Comparison of ENCODE assay signal across 34 mouse cellular contexts in the genomic region with DNA sequence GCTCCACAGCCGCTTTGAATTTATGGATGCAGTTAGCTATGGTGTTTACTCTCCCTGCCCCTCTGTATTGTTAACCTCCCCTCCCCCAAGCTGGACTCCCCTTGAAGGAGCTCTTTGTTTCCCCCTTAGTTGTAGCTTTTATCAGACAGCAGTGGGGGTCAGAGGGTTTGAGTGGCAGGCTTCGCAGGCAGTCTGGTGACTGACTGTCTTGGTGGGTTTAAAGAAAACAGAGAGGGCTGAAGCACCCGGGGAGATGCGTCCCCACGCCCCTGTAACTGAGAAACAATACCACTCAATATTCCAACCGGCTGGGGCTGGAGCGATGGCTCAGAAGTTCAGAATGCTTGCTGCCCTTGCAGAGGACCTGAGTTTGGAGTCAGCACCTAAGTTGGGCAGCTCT. TPM values are rescaled to one million over a fixed set of nuclear protein-coding genes. Genes with fewer than 3 reads are reported as not detected.
A peak's percentile ranks its signal among the peaks of the same experiment; 100 is the strongest.
DNase-seq lines count a peak whose midpoint lies in the region; ATAC-seq and TF ChIP-seq lines count a peak whose summit lies in the region.
"Had no signal": no experiment of that assay in that cellular context is flagged by ENCODE, and none has a peak within 500 bp of the region (broad histone marks: within the 10 kb centered on the region; RNA-seq: fewer than 3 reads in every experiment).

No protein-coding gene starts in this region.

- WGBS in hindbrain, embryonic 11.5 days = 23% methylated on average over 7 of the region's 7 CpGs
- 13% methylated on average over 7 of the region's 7 CpGs for WGBS in hindbrain, postnatal 0 days
- 33% methylated on average over 7 of the region's 7 CpGs for WGBS in midbrain, embryonic 11.5 days
- 18% methylated on average over 7 of the region's 7 CpGs for WGBS in midbrain, embryonic 16.5 days
- WGBS in intestine, embryonic 16.5 days = 49% methylated on average over 7 of the region's 7 CpGs

- no peak overlapping the region for H3K9ac ChIP-seq in hindbrain, embryonic 11.5 days (ENCODE audit: low read depth, low read length)
- H3K9ac ChIP-seq in hindbrain, postnatal 0 days (replicated peaks; ENCODE audit: low read length) = no peak overlapping the region
- no peak overlapping the region for H3K9ac ChIP-seq in midbrain, embryonic 11.5 days (ENCODE audit: low read length)
- no peak overlapping the region for H3K9ac ChIP-seq in midbrain, embryonic 16.5 days (ENCODE audit: low read depth, low read length)
- H3K9ac ChIP-seq in intestine, embryonic 16.5 days (ENCODE audit: low read depth, low read length) = no peak overlapping the region
- H3K9ac ChIP-seq: embryonic facial prominence, embryonic 13.5 days; neural tube, embryonic 13.5 days had no signal

- no peak overlapping the region for H3K4me3 ChIP-seq in hindbrain, embryonic 11.5 days (ENCODE audit: low read depth, low read length)
- no peak overlapping the region for H3K4me3 ChIP-seq in hindbrain, postnatal 0 days (ENCODE audit: low read length)
- H3K4me3 ChIP-seq in midbrain, embryonic 11.5 days (ENCODE audit: low read depth, low read length) = no peak overlapping the region
- no peak overlapping the region for H3K4me3 ChIP-seq in midbrain, embryonic 16.5 days (ENCODE audit: low read depth, low read length)
- no peak overlapping the region for H3K4me3 ChIP-seq in intestine, embryonic 16.5 days (ENCODE audit: low read length)
- H3K4me3 ChIP-seq: embryonic facial prominence, embryonic 13.5 days; erythroblast, embryonic 14.5 days; myocyte; neural tube, embryonic 13.5 days had no signal

- peak; percentile 41; the same call in 1 of the 2 replicates for ATAC-seq in hindbrain, embryonic 11.5 days (ENCODE audit: low FRiP score)
- ATAC-seq in hindbrain, postnatal 0 days = no peak
- 0 out of 2 replicates have a peak, but pooled peaks have one; percentile 37 for ATAC-seq in midbrain, embryonic 11.5 days (ENCODE audit: low FRiP score)
- ATAC-seq in midbrain, embryonic 16.5 days = no peak
- ATAC-seq in intestine, embryonic 16.5 days = peak; percentile 5; the same call in 1 of the 2 replicates
- ATAC-seq: forebrain, embryonic 14.5 days had no signal

- H3K4me1 ChIP-seq in hindbrain, embryonic 11.5 days (replicated peaks; ENCODE audit: control insufficient read depth, insufficient read depth, low read length) = peaks cover 9% of the 10 kb centered on the region
- peaks cover 3% of the 10 kb centered on the region; the same call in 1 of the 2 replicates for H3K4me1 ChIP-seq in hindbrain, postnatal 0 days (ENCODE audit: insufficient read depth, low read length)
- H3K4me1 ChIP-seq in midbrain, embryonic 11.5 days (ENCODE audit: control insufficient read depth, insufficient read depth, low read length) = peaks cover 28% of the 10 kb centered on the region
- peaks cover 13% of the 10 kb centered on the region; the same call in 1 of the 2 replicates for H3K4me1 ChIP-seq in midbrain, embryonic 16.5 days (ENCODE audit: control insufficient read depth, insufficient read depth, low read length)
- H3K4me1 ChIP-seq in intestine, embryonic 16.5 days (ENCODE audit: control insufficient read depth, insufficient read depth, low read length) = peaks cover 12% of the 10 kb centered on the region; the same call in 1 of the 2 replicates
- H3K4me1 ChIP-seq: embryonic facial prominence, embryonic 13.5 days had no signal

- DNase-seq in hindbrain, embryonic 11.5 days (ENCODE audit: low spot score) = peak; percentile 39
- no peak for DNase-seq in hindbrain, postnatal 0 days (ENCODE audit: low spot score)
- DNase-seq in midbrain, embryonic 11.5 days (ENCODE audit: low spot score, missing footprints) = peak; percentile 81
- peak; percentile 96 for DNase-seq in R1 (ENCODE audit: low read depth, low spot score)
- DNase-seq in layer of hippocampus, adult 9-11 months = no peak
- DNase-seq in adrenal gland, adult 2 months = no peak
- DNase-seq: adrenal gland, adult 8-10 months; B cell, adult 2 months; cerebellum, adult 8-10 months; cerebellum, postnatal 36 days; kidney, adult 11 months; retina, postnatal 1 day; right cerebral cortex, postnatal 25 days; spleen, adult 18-20 months had no signal

- no peak overlapping the region for H3K27ac ChIP-seq in hindbrain, embryonic 11.5 days (ENCODE audit: low read depth, low read length)
- H3K27ac ChIP-seq in hindbrain, postnatal 0 days = no peak overlapping the region
- H3K27ac ChIP-seq in midbrain, embryonic 11.5 days (ENCODE audit: low read depth, low read length) = no peak overlapping the region
- no peak overlapping the region for H3K27ac ChIP-seq in midbrain, embryonic 16.5 days (ENCODE audit: low read length)
- no peak overlapping the region for H3K27ac ChIP-seq in intestine, embryonic 16.5 days (ENCODE audit: low read length)
- H3K27ac ChIP-seq: embryonic facial prominence, embryonic 13.5 days; kidney, postnatal 0 days; macrophage; neural tube, embryonic 13.5 days had no signal

- no peaks in the 10 kb centered on the region for H3K9me3 ChIP-seq in hindbrain, embryonic 11.5 days (ENCODE audit: control insufficient read depth, low read length)
- H3K9me3 ChIP-seq in hindbrain, postnatal 0 days (ENCODE audit: low read length) = no peaks in the 10 kb centered on the region
- no peaks in the 10 kb centered on the region for H3K9me3 ChIP-seq in midbrain, embryonic 11.5 days (ENCODE audit: control insufficient read depth, low read length)
- H3K9me3 ChIP-seq in midbrain, embryonic 16.5 days (replicated peaks; ENCODE audit: control insufficient read depth, low read length, poor library complexity, severe bottlenecking) = no peaks in the 10 kb centered on the region
- no peaks in the 10 kb centered on the region for H3K9me3 ChIP-seq in intestine, embryonic 16.5 days (ENCODE audit: control insufficient read depth, low read length)
- H3K9me3 ChIP-seq: embryonic facial prominence, embryonic 13.5 days; neural tube, embryonic 13.5 days had no signal

- no peak overlapping the region for H3K4me2 ChIP-seq in hindbrain, embryonic 11.5 days (replicated peaks; ENCODE audit: low read depth, low read length)
- no peak overlapping the region for H3K4me2 ChIP-seq in hindbrain, postnatal 0 days (ENCODE audit: low read depth, low read length)
- no peak overlapping the region for H3K4me2 ChIP-seq in midbrain, embryonic 11.5 days
- H3K4me2 ChIP-seq in midbrain, embryonic 16.5 days (ENCODE audit: low read length) = no peak overlapping the region
- no peak overlapping the region for H3K4me2 ChIP-seq in intestine, embryonic 16.5 days (ENCODE audit: low read depth, low read length)
- H3K4me2 ChIP-seq: embryonic facial prominence, embryonic 13.5 days; heart, embryonic 11.5 days; neural tube, embryonic 13.5 days had no signal

- TF ChIP-seq CTCF in hindbrain, postnatal 0 days (IDR thresholded peaks at IDR 0.05; ENCODE audit: low read depth) = no peak

- no peaks in the 10 kb centered on the region for H3K27me3 ChIP-seq in hindbrain, embryonic 11.5 days (ENCODE audit: control insufficient read depth, insufficient read depth, low read length)
- H3K27me3 ChIP-seq in hindbrain, postnatal 0 days (ENCODE audit: insufficient read depth, low read length) = no peaks in the 10 kb centered on the region
- no peaks in the 10 kb centered on the region for H3K27me3 ChIP-seq in midbrain, embryonic 11.5 days (ENCODE audit: control insufficient read depth, insufficient read depth, low read length)
- H3K27me3 ChIP-seq in midbrain, embryonic 16.5 days (ENCODE audit: control insufficient read depth, insufficient read depth, low read depth, low read length) = no peaks in the 10 kb centered on the region; the same call in 1 of the 2 replicates
- no peaks in the 10 kb centered on the region for H3K27me3 ChIP-seq in intestine, embryonic 16.5 days (replicated peaks; ENCODE audit: control insufficient read depth, insufficient read depth, low read length)
- H3K27me3 ChIP-seq: CH12.LX; embryonic facial prominence, embryonic 13.5 days; neural tube, embryonic 13.5 days had no signal

- H3K36me3 ChIP-seq in hindbrain, embryonic 11.5 days (ENCODE audit: control insufficient read depth, insufficient read depth, low read length) = no peaks in the 10 kb centered on the region
- H3K36me3 ChIP-seq in hindbrain, postnatal 0 days (ENCODE audit: insufficient read depth, low read length) = no peaks in the 10 kb centered on the region
- H3K36me3 ChIP-seq in midbrain, embryonic 11.5 days (ENCODE audit: control insufficient read depth, insufficient read depth, low read length) = no peaks in the 10 kb centered on the region
- H3K36me3 ChIP-seq in midbrain, embryonic 16.5 days (ENCODE audit: control insufficient read depth, insufficient read depth, low read length) = no peaks in the 10 kb centered on the region
- no peaks in the 10 kb centered on the region for H3K36me3 ChIP-seq in intestine, embryonic 16.5 days (ENCODE audit: control insufficient read depth, insufficient read depth, low read length)
- H3K36me3 ChIP-seq: embryonic facial prominence, embryonic 13.5 days; neural tube, embryonic 13.5 days had no signal

RNA-seq across cellular contexts. Expression of gene Kcnk5, which starts 39.5 kb away (rescaled TPM):
- polyA plus RNA-seq in hindbrain, embryonic 11.5 days (2014; fragmentation: Nextera tagmentation; extraction: Ambion mirVana) = 4.6 and 8.5 TPM in 2 replicates
- total RNA-seq in hindbrain, postnatal 0 days (2014; rRNA removed) = 0.84 and 1.7 TPM in 2 replicates
- polyA plus RNA-seq in hindbrain, postnatal 0 days (2015; fragmentation: Nextera tagmentation; extraction: Ambion mirVana) = 1.0 TPM in 2 replicates
- polyA plus RNA-seq in midbrain, embryonic 11.5 days (2014; fragmentation: Nextera tagmentation; extraction: Ambion mirVana) = 4.5 and 6.6 TPM in 2 replicates
- polyA plus RNA-seq in midbrain, embryonic 16.5 days (2015; fragmentation: Nextera tagmentation; extraction: Ambion mirVana) = 0.70 and 0.85 TPM in 2 replicates
- polyA plus RNA-seq in intestine, embryonic 16.5 days (2015; fragmentation: Nextera tagmentation; extraction: Ambion mirVana) = 10.7 and 10.9 TPM in 2 replicates
- total RNA-seq in adrenal gland, adult 2 months (2021) = 1 to 10 TPM; 8.6 to 9.5 TPM
- polyA plus RNA-seq in adrenal gland, adult 2 months (2012; rRNA removed) = 6.4 and 9.8 TPM in 2 replicates

RNA-seq across cellular contexts. Expression of gene Kcnk16, which starts 47.9 kb away (rescaled TPM):
- 0.15 TPM in 1 of 2 replicates, not detected in the other for polyA plus RNA-seq in hindbrain, embryonic 11.5 days (2014; fragmentation: Nextera tagmentation; extraction: Ambion mirVana)
- total RNA-seq in hindbrain, postnatal 0 days (2014; rRNA removed) = 0.18 TPM in 1 of 2 replicates, not detected in the other
- polyA plus RNA-seq in hindbrain, postnatal 0 days (2015; fragmentation: Nextera tagmentation; extraction: Ambion mirVana) = not detected in 2 replicates
- polyA plus RNA-seq in midbrain, embryonic 11.5 days (2014; fragmentation: Nextera tagmentation; extraction: Ambion mirVana) = not detected in 2 replicates
- polyA plus RNA-seq in midbrain, embryonic 16.5 days (2015; fragmentation: Nextera tagmentation; extraction: Ambion mirVana) = not detected in 2 replicates
- 5.6 and 5.7 TPM in 2 replicates for polyA plus RNA-seq in intestine, embryonic 16.5 days (2015; fragmentation: Nextera tagmentation; extraction: Ambion mirVana)
- total RNA-seq in adrenal gland, adult 2 months (2021) = not detected
- polyA plus RNA-seq in adrenal gland, adult 2 months (2012; rRNA removed) = not detected in 2 replicates
- total RNA-seq: adrenal gland, adult 8-10 months; CH12.LX; gastrocnemius, adult 8-10 months; granulocyte monocyte progenitor cell, adult 5-6 weeks; hematopoietic stem cell, adult 5-6 weeks; layer of hippocampus, adult 18-20 months; layer of hippocampus, postnatal 25 days; liver, adult 2 months had no signal
- polyA plus RNA-seq: embryonic facial prominence, embryonic 13.5 days; forebrain, embryonic 14.5 days; heart, embryonic 11.5 days; heart, postnatal 0 days; kidney, postnatal 0 days; limb, embryonic 11.5 days; liver, adult 2 months; macrophage; myocyte; testis, adult 2 months had no signal

Comparison
In these comparisons a context has a peak if more than half of its experiments do, and no peak if none do; other contexts are left out.
1. ATAC-seq: peak in hindbrain, embryonic 11.5 days (single experiment), midbrain, embryonic 11.5 days (single experiment) and intestine, embryonic 16.5 days (single experiment); none in hindbrain, postnatal 0 days (single experiment) and midbrain, embryonic 16.5 days (single experiment).
2. DNase-seq: peak in hindbrain, embryonic 11.5 days (single experiment), midbrain, embryonic 11.5 days (single experiment) and R1 (single experiment); none in hindbrain, postnatal 0 days (single experiment), layer of hippocampus, adult 9-11 months (single experiment) and adrenal gland, adult 2 months (single experiment).